Mouse (Mus musculus): Measurements from ENCODE around the gene Arfrp1. TPM values are rescaled to one million over a fixed set of nuclear protein-coding genes. Genes with fewer than 3 reads are reported as not detected.

Gene Arfrp1
- polyA plus RNA-seq, 1 experiment from 2014 or later, result 30.1 TPM

DNA sequence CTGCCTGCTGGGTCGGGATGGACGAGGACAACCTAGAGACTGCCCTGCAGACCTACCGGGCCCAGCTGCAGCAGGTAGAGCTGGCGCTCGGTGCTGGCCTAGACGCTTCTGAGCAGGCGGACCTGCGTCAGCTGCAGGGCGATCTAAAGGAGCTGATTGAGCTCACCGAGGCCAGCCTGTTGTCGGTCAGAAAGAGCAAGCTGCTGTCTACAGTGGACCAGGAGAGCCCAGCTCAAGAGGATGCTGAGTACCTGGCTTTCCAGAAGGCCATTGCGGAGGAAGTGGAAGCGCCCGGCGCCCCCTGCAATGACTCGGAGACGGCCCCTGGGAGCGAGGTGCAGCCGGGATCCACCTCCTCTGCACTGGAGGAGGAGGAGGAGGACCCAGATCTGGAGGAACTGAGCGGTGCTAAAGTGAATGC, 461 bp upstream of the Arfrp1 start:
- Histone ChIP-seq H3K9ac (ENCODE audit: low read length) (peak overlapping the region; percentile 91), H3K9me3 (ENCODE audit: control insufficient read depth, low read length) (no peaks in the 10 kb centered on the region), H3K4me1 (replicated peaks; ENCODE audit: control insufficient read depth, insufficient read depth) (peaks cover 5% of the 10 kb centered on the region), H3K27me3 (ENCODE audit: control insufficient read depth, insufficient read depth, low read length) (no peaks in the 10 kb centered on the region), H3K4me3 (ENCODE audit: low read depth, low read length) (peak overlapping the region; percentile 71), H3K4me2 (replicated peaks; ENCODE audit: low read depth) (peak overlapping the region; percentile 97), H3K27ac (replicated peaks) (peak overlapping the region; percentile 94), H3K36me3 (ENCODE audit: control insufficient read depth, insufficient read depth, low read length) (peaks cover 7% of the 10 kb centered on the region; the same call in 1 of the 2 replicates)
- no peak for TF ChIP-seq EP300 (optimal IDR thresholded peaks at IDR 0.05)
- no peak for TF ChIP-seq CTCF (IDR thresholded peaks at IDR 0.05; ENCODE audit: low read depth)
- under 1% methylated on average over 20 of the region's 20 CpGs for WGBS
- no peak for DNase-seq (ENCODE audit: low spot score)
- peak; percentile 74 for ATAC-seq (ENCODE audit: low FRiP score, low TSS enrichment)

DNA sequence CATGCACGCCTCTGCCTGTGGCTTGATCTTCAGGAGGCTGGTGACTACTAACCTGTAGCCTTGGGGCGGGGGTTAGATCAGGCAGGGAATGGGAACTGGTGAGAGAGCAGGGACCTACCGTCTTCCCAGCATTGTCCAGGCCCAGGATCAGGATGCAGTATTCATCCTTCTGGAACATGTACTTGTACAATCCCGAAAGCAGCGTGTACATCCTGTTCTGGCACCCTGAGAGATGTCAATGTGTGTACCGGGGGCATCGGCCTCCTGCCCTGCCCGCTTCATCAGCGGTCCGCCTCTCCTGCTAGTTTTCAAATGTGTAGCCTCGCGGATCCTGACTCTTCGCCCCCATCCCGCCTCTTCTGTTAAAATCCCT, 731 bp downstream of the Arfrp1 start:
- no peak overlapping the region; the same call in 1 of the 2 replicates for H3K27ac ChIP-seq (replicated peaks)
- H3K27me3 ChIP-seq (ENCODE audit: control insufficient read depth, insufficient read depth, low read length), result no peaks in the 10 kb centered on the region
- H3K9ac ChIP-seq (ENCODE audit: low read length), result peak overlapping the region; percentile 91
- DNase-seq (ENCODE audit: low spot score) (no peak), ATAC-seq (ENCODE audit: low FRiP score, low TSS enrichment) (no peak)
- H3K4me3 ChIP-seq (ENCODE audit: low read depth, low read length), result peak overlapping the region; percentile 71
- no peak for TF ChIP-seq EP300 (optimal IDR thresholded peaks at IDR 0.05)
- no peak for TF ChIP-seq CTCF (IDR thresholded peaks at IDR 0.05; ENCODE audit: low read depth)
- H3K4me1 ChIP-seq (replicated peaks; ENCODE audit: control insufficient read depth, insufficient read depth), result peaks cover 5% of the 10 kb centered on the region
- WGBS, result 6% methylated on average over 14 of the region's 14 CpGs
- peak overlapping the region; percentile 97 for H3K4me2 ChIP-seq (replicated peaks; ENCODE audit: low read depth)
- no peaks in the 10 kb centered on the region for H3K9me3 ChIP-seq (ENCODE audit: control insufficient read depth, low read length)
- H3K36me3 ChIP-seq (ENCODE audit: control insufficient read depth, insufficient read depth, low read length), result peaks cover 7% of the 10 kb centered on the region; the same call in 1 of the 2 replicates

DNA sequence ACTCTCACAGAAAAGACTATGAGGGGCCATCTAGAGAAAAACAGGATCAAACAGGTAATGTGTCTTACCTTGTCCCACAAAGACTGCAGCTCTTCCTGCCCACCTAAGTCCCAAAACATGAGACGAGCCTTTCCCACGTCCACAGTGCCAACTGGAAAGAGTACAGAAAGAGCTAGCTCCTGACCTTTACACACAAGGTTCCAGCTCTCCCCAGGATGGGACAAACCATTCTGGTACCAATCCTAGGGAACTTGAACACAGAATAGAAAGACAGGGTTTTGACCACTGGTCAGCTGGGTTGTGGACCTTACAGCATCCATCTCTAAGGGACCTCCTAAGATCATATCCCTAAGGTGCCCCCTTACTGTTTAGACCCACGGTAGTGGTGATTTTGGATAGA, 1.3 kb downstream of the Arfrp1 start:
- peaks cover 5% of the 10 kb centered on the region for H3K4me1 ChIP-seq (replicated peaks; ENCODE audit: control insufficient read depth, insufficient read depth)
- H3K4me3 ChIP-seq (ENCODE audit: low read depth, low read length), result peak overlapping the region; percentile 71; the same call in 1 of the 2 replicates
- WGBS, result 79% methylated on average over 3 of the region's 3 CpGs
- H3K4me2 ChIP-seq (replicated peaks; ENCODE audit: low read depth), result peak overlapping the region; percentile 97
- peaks cover 9% of the 10 kb centered on the region for H3K36me3 ChIP-seq (ENCODE audit: control insufficient read depth, insufficient read depth, low read length)
- DNase-seq (ENCODE audit: low spot score) (no peak), ATAC-seq (ENCODE audit: low FRiP score, low TSS enrichment) (no peak)
- H3K9me3 ChIP-seq (ENCODE audit: control insufficient read depth, low read length), result no peaks in the 10 kb centered on the region
- H3K9ac ChIP-seq (ENCODE audit: low read length), result peak overlapping the region; percentile 91; the same call in 1 of the 2 replicates
- TF ChIP-seq CTCF (IDR thresholded peaks at IDR 0.05; ENCODE audit: low read depth), result no peak
- no peaks in the 10 kb centered on the region for H3K27me3 ChIP-seq (ENCODE audit: control insufficient read depth, insufficient read depth, low read length)
- H3K27ac ChIP-seq (replicated peaks), result no peak overlapping the region

DNA sequence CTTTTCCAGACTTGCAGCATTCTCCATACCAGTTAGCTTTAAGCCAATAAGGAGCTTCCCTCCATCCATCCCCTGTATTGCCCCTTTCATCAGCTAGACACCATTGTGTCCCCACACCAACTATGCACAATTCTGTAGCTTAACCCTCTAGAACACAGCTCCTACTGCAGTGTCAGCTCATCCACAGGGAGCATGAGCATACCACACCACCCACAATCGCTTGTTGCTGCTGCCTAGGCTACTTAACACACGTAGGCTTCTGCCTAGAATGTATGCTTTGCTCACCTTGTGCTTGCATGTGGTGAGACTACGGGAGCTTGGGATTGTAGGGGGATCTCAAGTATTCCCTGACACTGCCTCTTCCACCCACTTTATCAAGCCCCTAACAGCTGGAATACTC, 8.4 kb downstream of the Arfrp1 start:
- H3K36me3 ChIP-seq (ENCODE audit: control insufficient read depth, insufficient read depth, low read length), result peaks cover 25% of the 10 kb centered on the region
- H3K4me2 ChIP-seq (replicated peaks; ENCODE audit: low read depth), result no peak overlapping the region
- no peaks in the 10 kb centered on the region for H3K4me1 ChIP-seq (replicated peaks; ENCODE audit: control insufficient read depth, insufficient read depth)
- no peak overlapping the region for H3K27ac ChIP-seq (replicated peaks)
- no peak for ATAC-seq (ENCODE audit: low FRiP score, low TSS enrichment)
- WGBS, result 77% methylated on average over 3 of the region's 3 CpGs
- H3K4me3 ChIP-seq (ENCODE audit: low read depth, low read length), result no peak overlapping the region
- DNase-seq (ENCODE audit: low spot score), result no peak
- TF ChIP-seq CTCF (IDR thresholded peaks at IDR 0.05; ENCODE audit: low read depth), result no peak
- TF ChIP-seq EP300 (optimal IDR thresholded peaks at IDR 0.05), result no peak
- H3K9me3 ChIP-seq (ENCODE audit: control insufficient read depth, low read length), result no peaks in the 10 kb centered on the region
- no peak overlapping the region for H3K9ac ChIP-seq (ENCODE audit: low read length)
- no peaks in the 10 kb centered on the region for H3K27me3 ChIP-seq (ENCODE audit: control insufficient read depth, insufficient read depth, low read length)

DNA sequence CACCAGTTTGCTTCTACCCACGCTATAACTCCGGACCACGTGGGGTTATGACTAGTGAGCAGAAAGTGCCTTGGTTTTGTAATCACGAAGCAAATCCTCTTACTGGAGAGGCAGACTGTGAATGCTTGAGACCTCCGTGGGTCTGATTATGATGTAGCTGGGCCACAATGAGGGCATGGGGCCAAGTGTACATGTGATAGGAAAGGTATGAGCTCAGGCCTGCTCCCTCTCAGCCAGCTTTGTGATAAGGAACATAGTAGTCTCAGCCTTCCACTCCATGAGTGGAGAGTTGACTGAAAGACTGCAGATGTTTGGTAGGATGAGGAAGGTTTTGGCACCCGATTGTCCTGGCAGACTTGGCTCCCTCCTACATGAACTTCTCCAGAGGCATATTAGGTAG, 22.4 kb downstream of the Arfrp1 start:
- H3K4me2 ChIP-seq (replicated peaks; ENCODE audit: low read depth), result no peak overlapping the region
- TF ChIP-seq CTCF (IDR thresholded peaks at IDR 0.05; ENCODE audit: low read depth), result no peak
- no peak for TF ChIP-seq EP300 (optimal IDR thresholded peaks at IDR 0.05)
- H3K4me3 ChIP-seq (ENCODE audit: low read depth, low read length), result no peak overlapping the region
- ATAC-seq (ENCODE audit: low FRiP score, low TSS enrichment), result no peak
- H3K27me3 ChIP-seq (ENCODE audit: control insufficient read depth, insufficient read depth, low read length), result no peaks in the 10 kb centered on the region
- H3K36me3 ChIP-seq (ENCODE audit: control insufficient read depth, insufficient read depth, low read length), result peaks cover 10% of the 10 kb centered on the region
- no peak for DNase-seq (ENCODE audit: low spot score)
- no peak overlapping the region for H3K9ac ChIP-seq (ENCODE audit: low read length)
- WGBS, result 87% methylated on average over 6 of the region's 6 CpGs
- H3K9me3 ChIP-seq (ENCODE audit: control insufficient read depth, low read length), result no peaks in the 10 kb centered on the region
- H3K27ac ChIP-seq (replicated peaks), result no peak overlapping the region
- H3K4me1 ChIP-seq (replicated peaks; ENCODE audit: control insufficient read depth, insufficient read depth), result no peaks in the 10 kb centered on the region

DNA sequence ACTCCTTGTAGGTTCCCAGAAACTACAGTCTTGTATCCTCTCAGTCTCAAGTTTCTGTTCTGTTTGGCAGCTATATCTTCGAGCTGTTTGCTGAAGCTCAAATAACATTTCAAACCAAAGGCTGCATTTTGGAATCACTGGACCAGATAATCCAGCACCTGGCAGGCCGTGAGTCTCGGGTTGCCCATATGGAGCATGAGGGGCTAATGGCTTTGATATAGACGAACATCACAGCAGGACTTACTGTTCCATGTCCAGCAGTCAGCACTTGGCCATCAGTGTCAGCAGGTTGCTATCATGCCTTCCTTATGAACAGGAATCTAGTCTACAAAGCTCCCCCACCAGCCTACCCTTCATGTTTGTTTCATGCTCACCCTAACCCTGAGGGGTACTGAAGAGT, 24.8 kb downstream of the Arfrp1 start:
- Histone ChIP-seq H3K27ac (replicated peaks) (no peak overlapping the region), H3K4me3 (ENCODE audit: low read depth, low read length) (no peak overlapping the region), H3K36me3 (ENCODE audit: control insufficient read depth, insufficient read depth, low read length) (peaks cover 2% of the 10 kb centered on the region; the same call in 1 of the 2 replicates), H3K27me3 (ENCODE audit: control insufficient read depth, insufficient read depth, low read length) (no peaks in the 10 kb centered on the region), H3K9me3 (ENCODE audit: control insufficient read depth, low read length) (no peaks in the 10 kb centered on the region), H3K4me1 (replicated peaks; ENCODE audit: control insufficient read depth, insufficient read depth) (no peaks in the 10 kb centered on the region), H3K4me2 (replicated peaks; ENCODE audit: low read depth) (no peak overlapping the region), H3K9ac (ENCODE audit: low read length) (no peak overlapping the region)
- ATAC-seq (ENCODE audit: low FRiP score, low TSS enrichment) (no peak), DNase-seq (ENCODE audit: low spot score) (no peak)
- TF ChIP-seq EP300 (optimal IDR thresholded peaks at IDR 0.05) (no peak), CTCF (IDR thresholded peaks at IDR 0.05; ENCODE audit: low read depth) (no peak)
- 90% methylated on average over 4 of the region's 4 CpGs for WGBS
